Mouse (Mus musculus) liver, embryonic 18 days (tissue): ENCODE results near the gene Ilf2. TPM values are rescaled to one million over a fixed set of nuclear protein-coding genes. Genes with fewer than 3 reads are reported as not detected.

Source experiments
- polyA plus RNA-seq: library from polyadenylated mRNA; depleted of rRNA; stranded (reverse); fragments of >200 nt; gene quantifications from 2 replicates; pipeline ENCODE4 v1.2.3, GENCODE M21; 2012; rRNA removed

Gene Ilf2
- 24.2 and 24.3 TPM in 2 replicates for polyA plus RNA-seq

GRCm38 (mm10) chr3:90475831-90476611, at the start of gene Ilf2:
Ilf2 (plus strand) TSS chr3:90476126.

GRCm38 (mm10) chr3:90433381-90434020, 42.4 kb upstream of the Ilf2 start, which contains the start of gene Ints3:
Ints3 (minus strand) TSS chr3:90433622.

GRCm38 (mm10) chr3:90465686-90466310, 10.1 kb upstream of the Ilf2 start, which contains the start of gene Npr1:
Npr1 (minus strand) TSS chr3:90465866.

GRCm38 (mm10) chr3:90490696-90491256, 14.8 kb downstream of the Ilf2 start, which contains the start of gene Snapin:
Snapin (minus strand) TSS chr3:90491033.

GRCm38 (mm10) chr3:90508950-90509746, 33.2 kb downstream of the Ilf2 start, which contains the start of gene Chtop:
Chtop (minus strand) TSS chr3:90509498.

GRCm38 (mm10) chr3:90513796-90514590, 38.1 kb downstream of the Ilf2 start, which contains the start of the genes S100a1 and S100a13:
S100a1 (minus strand) TSS chr3:90514392.
S100a13 (plus strand) TSS chr3:90514435.

GRCm38 (mm10) chr3:90526580-90526979, 50.7 kb downstream of the Ilf2 start, which contains the start of gene S100a14:
S100a14 (plus strand) TSS chr3:90526856.

GRCm38 (mm10) chr3:90537141-90537904, 61.4 kb downstream of the Ilf2 start, which contains the start of gene S100a16:
S100a16 (plus strand) TSS chr3:90537254.

Other genes with a start within 250 kb of the Ilf2 start
- 28.2 and 29.7 TPM in 2 replicates for gene Jtb, start 244.5 kb upstream of the Ilf2 start, polyA plus RNA-seq
- 0.24 TPM in 2 replicates for gene Creb3l4, start 232.6 kb upstream of the Ilf2 start, polyA plus RNA-seq
- 18.0 and 18.6 TPM in 2 replicates for gene Slc39a1, start 228.0 kb upstream of the Ilf2 start, polyA plus RNA-seq
- gene Crtc2, start 222.0 kb upstream of the Ilf2 start, polyA plus RNA-seq = 7.5 and 9.5 TPM in 2 replicates
- 4.3 and 5.1 TPM in 2 replicates for gene Dennd4b, start 210.9 kb upstream of the Ilf2 start, polyA plus RNA-seq
- 3.9 and 5.1 TPM in 2 replicates for gene Gatad2b, start 182.9 kb upstream of the Ilf2 start, polyA plus RNA-seq
- 2.1 and 2.4 TPM in 2 replicates for gene Slc27a3, start 86.2 kb upstream of the Ilf2 start, polyA plus RNA-seq
- gene Ints3, start 42.5 kb upstream of the Ilf2 start, polyA plus RNA-seq = 9.3 and 11.7 TPM in 2 replicates
- gene Npr1, start 10.3 kb upstream of the Ilf2 start, polyA plus RNA-seq = 13.2 and 15.2 TPM in 2 replicates
- 10.8 and 11.4 TPM in 2 replicates for gene Snapin, start 14.9 kb downstream of the Ilf2 start, polyA plus RNA-seq
- 41.0 and 42.8 TPM in 2 replicates for gene Chtop, start 33.4 kb downstream of the Ilf2 start, polyA plus RNA-seq
- 63.9 and 76.4 TPM in 2 replicates for gene S100a1, start 38.3 kb downstream of the Ilf2 start, polyA plus RNA-seq
- gene S100a13, start 38.3 kb downstream of the Ilf2 start, polyA plus RNA-seq = 20.9 and 23.5 TPM in 2 replicates
- gene S100a14, start 50.7 kb downstream of the Ilf2 start, polyA plus RNA-seq = 0.13 and 0.25 TPM in 2 replicates
- 21.5 and 26.1 TPM in 2 replicates for gene S100a16, start 61.1 kb downstream of the Ilf2 start, polyA plus RNA-seq
- 0.12 and 0.13 TPM in 2 replicates for gene S100a3, start 84.5 kb downstream of the Ilf2 start, polyA plus RNA-seq
- gene S100a2, start 114.1 kb downstream of the Ilf2 start, polyA plus RNA-seq = not detected in 2 replicates
- gene Gm42674, start 125.8 kb downstream of the Ilf2 start, polyA plus RNA-seq = not detected in 2 replicates
- gene S100a4, start 127.6 kb downstream of the Ilf2 start, polyA plus RNA-seq = 3.9 and 6.9 TPM in 2 replicates
- not detected in 2 replicates for gene S100a5, start 132.4 kb downstream of the Ilf2 start, polyA plus RNA-seq
- 33.0 and 39.2 TPM in 2 replicates for gene S100a6, start 136.8 kb downstream of the Ilf2 start, polyA plus RNA-seq
- gene S100a7a, start 177.9 kb downstream of the Ilf2 start, polyA plus RNA-seq = 0.11 and 0.12 TPM in 2 replicates
- 2,991 and 4,044 TPM in 2 replicates for gene S100a8, start 192.9 kb downstream of the Ilf2 start, polyA plus RNA-seq
- gene S100a9, start 219.6 kb downstream of the Ilf2 start, polyA plus RNA-seq = 4,014 and 5,626 TPM in 2 replicates